9 mouse cellular contexts compared by ENCODE assay signal in genomic region chr3:144753120-144753519, GRCm38 (mm10). TPM values are rescaled to one million over a fixed set of nuclear protein-coding genes. Genes with fewer than 3 reads are reported as not detected.
DNase-seq lines count a peak whose midpoint lies in the region; ATAC-seq and TF ChIP-seq lines count a peak whose summit lies in the region.
"Had no signal": no experiment of that assay in that cellular context is flagged by ENCODE, and none has a peak within 500 bp of the region (broad histone marks: within the 10 kb centered on the region; RNA-seq: fewer than 3 reads in every experiment).

No protein-coding gene starts in this region.

- no peaks in the 10 kb centered on the region for H3K9me3 ChIP-seq in lung, embryonic 14.5 days (ENCODE audit: low read depth, low read length)
- no peaks in the 10 kb centered on the region for H3K9me3 ChIP-seq in hindbrain, embryonic 16.5 days (ENCODE audit: control insufficient read depth, low read length)
- H3K9me3 ChIP-seq: heart, embryonic 13.5 days had no signal

- no peak overlapping the region for H3K4me2 ChIP-seq in lung, embryonic 14.5 days
- no peak overlapping the region for H3K4me2 ChIP-seq in hindbrain, embryonic 16.5 days (ENCODE audit: low read length)
- H3K4me2 ChIP-seq: heart, embryonic 13.5 days had no signal

- intact Hi-C loops in left cerebral cortex, adult 2 months (cut with DNase I) = loop anchor here (10.0 kb wide), 1 partner anchor 62 kb away; the partner anchor contains the start of gene Clca3a2
- intact Hi-C loops in left cerebral cortex, postnatal 14 days (cut with DNase I) = no loop called here

- peak; percentile 58 for TF ChIP-seq CTCF in left cerebral cortex, adult 2 months (IDR thresholded peaks at IDR 0.05)
- peak; percentile 66 for TF ChIP-seq CTCF in lung, embryonic 14.5 days (IDR thresholded peaks at IDR 0.05; ENCODE audit: low read depth)

- no peaks in the 10 kb centered on the region for H3K4me1 ChIP-seq in lung, embryonic 14.5 days (ENCODE audit: insufficient read depth)
- H3K4me1 ChIP-seq in hindbrain, embryonic 16.5 days (ENCODE audit: control insufficient read depth, insufficient read depth, low read depth, low read length) = no peaks in the 10 kb centered on the region
- H3K4me1 ChIP-seq: heart, embryonic 13.5 days had no signal

- ATAC-seq in lung, embryonic 14.5 days (ENCODE audit: insufficient read depth) = no peak
- ATAC-seq in hindbrain, embryonic 16.5 days = no peak

- 2% methylated on average over 2 of the region's 2 CpGs for WGBS in lung, embryonic 14.5 days
- WGBS in hindbrain, embryonic 16.5 days = 3% methylated on average over 2 of the region's 2 CpGs

- H3K4me3 ChIP-seq in left cerebral cortex, adult 2 months = no peak overlapping the region
- H3K4me3 ChIP-seq in lung, embryonic 14.5 days (ENCODE audit: low read depth, low read length) = no peak overlapping the region
- H3K4me3 ChIP-seq in hindbrain, embryonic 16.5 days (ENCODE audit: low read length) = no peak overlapping the region
- H3K4me3 ChIP-seq: heart, embryonic 13.5 days had no signal

- H3K9ac ChIP-seq in lung, embryonic 14.5 days = no peak overlapping the region
- H3K9ac ChIP-seq in hindbrain, embryonic 16.5 days (ENCODE audit: low read depth, low read length) = no peak overlapping the region
- H3K9ac ChIP-seq: heart, embryonic 13.5 days had no signal

- H3K27me3 ChIP-seq in lung, embryonic 14.5 days (ENCODE audit: insufficient read depth, low read length) = no peaks in the 10 kb centered on the region
- no peaks in the 10 kb centered on the region for H3K27me3 ChIP-seq in hindbrain, embryonic 16.5 days (replicated peaks; ENCODE audit: control insufficient read depth, insufficient read depth, low read length)
- H3K27me3 ChIP-seq: heart, embryonic 13.5 days had no signal

- no peak overlapping the region for H3K27ac ChIP-seq in left cerebral cortex, adult 2 months
- H3K27ac ChIP-seq in lung, embryonic 14.5 days (ENCODE audit: low read depth) = no peak overlapping the region
- H3K27ac ChIP-seq in hindbrain, embryonic 16.5 days (ENCODE audit: low read depth, low read length) = no peak overlapping the region
- H3K27ac ChIP-seq: heart, embryonic 13.5 days had no signal

- DNase-seq in left cerebral cortex, adult 2 months (ENCODE audit: extremely low spot score in 1 of 2, low spot score in 2 of 2) = no peak
- DNase-seq in left cerebral cortex, postnatal 14 days (ENCODE audit: low spot score in 2 of 2) = no peak
- DNase-seq in R1 (ENCODE audit: low read depth, low spot score) = peak; percentile 66
- DNase-seq in cerebellum, postnatal 14 days = peak; percentile 13 to 17
- peak; percentile 19 for DNase-seq in lung, embryonic 14.5 days
- no peak for DNase-seq in layer of hippocampus, adult 18-20 months (ENCODE audit: low spot score in 2 of 2)
- DNase-seq in layer of hippocampus, postnatal 36 days = no peak

- H3K36me3 ChIP-seq in lung, embryonic 14.5 days (ENCODE audit: insufficient read depth) = no peaks in the 10 kb centered on the region
- H3K36me3 ChIP-seq in hindbrain, embryonic 16.5 days (ENCODE audit: control insufficient read depth, insufficient read depth, low read length) = no peaks in the 10 kb centered on the region

RNA-seq across cellular contexts. Expression of gene Clca3a1, which starts 7.7 kb away (rescaled TPM):
- under 1 TPM; 0.14 to 0.23 TPM for total RNA-seq in left cerebral cortex, adult 2 months (2021)
- under 1 TPM; 0.63 to 0.75 TPM for total RNA-seq in left cerebral cortex, postnatal 14 days (2021)
- polyA plus RNA-seq in lung, embryonic 14.5 days (2014; fragmentation: Nextera tagmentation; extraction: Ambion mirVana) = 2.8 and 4.0 TPM in 2 replicates
- under 1 TPM; 0.08 to 0.20 TPM for total RNA-seq in layer of hippocampus, adult 18-20 months (2021)
- 0.26 and 0.31 TPM in 2 replicates for polyA plus RNA-seq in hindbrain, embryonic 16.5 days (2015; fragmentation: Nextera tagmentation; extraction: Ambion mirVana)
- under 1 TPM in 1 of 2 experiments, not detected in 1; 0.10 TPM for total RNA-seq in layer of hippocampus, postnatal 36 days (2021)

RNA-seq across cellular contexts. Expression of gene Sh3glb1, which starts 33.0 kb away (rescaled TPM):
- 10 to 100 TPM; 53.4 to 59.9 TPM for total RNA-seq in left cerebral cortex, adult 2 months (2021)
- 10 to 100 TPM; 82.3 TPM for total RNA-seq in left cerebral cortex, postnatal 14 days (2021)
- 104 TPM in 2 replicates for polyA plus RNA-seq in lung, embryonic 14.5 days (2014; fragmentation: Nextera tagmentation; extraction: Ambion mirVana)
- 10 to 100 TPM; 53.0 to 54.0 TPM for total RNA-seq in layer of hippocampus, adult 18-20 months (2021)
- polyA plus RNA-seq in hindbrain, embryonic 16.5 days (2015; fragmentation: Nextera tagmentation; extraction: Ambion mirVana) = 95.4 and 113 TPM in 2 replicates
- total RNA-seq in layer of hippocampus, postnatal 36 days (2021) = 10 to 100 TPM; 61.6 to 63.1 TPM

Comparison
In these comparisons a context has a peak if more than half of its experiments do, and no peak if none do; other contexts are left out.
1. DNase-seq: peak in R1 (single experiment), cerebellum, postnatal 14 days (2 of 2) and lung, embryonic 14.5 days (single experiment); none in left cerebral cortex, adult 2 months (0 of 2), left cerebral cortex, postnatal 14 days (0 of 2), layer of hippocampus, adult 18-20 months (0 of 2) and layer of hippocampus, postnatal 36 days (0 of 2).